Mouse (Mus musculus) kidney, adult 2 months (tissue): ENCODE data around the gene Aanat.

ENCODE experiments used
- CTCF ChIP-seq: fragments of 200-500 bp; conservative IDR thresholded peaks from 2 replicates; pipeline ENCODE4 v1.5.1; 2011; ENCODE audit warnings: low read depth, mild to moderate bottlenecking, control low read depth, low read length, moderate library complexity, mixed read lengths; ENCODE audit not compliant: insufficient read depth, insufficient read length
- POLR2A ChIP-seq: fragments of 200-500 bp; IDR thresholded peaks from one replicate; pipeline ENCODE4 v1.6.1; 2011; ENCODE audit warnings: low read depth, low read length, control low read depth

GRCm38 (mm10) chr11:116641731-116642130 lies 55.5 kb downstream of the Aanat start:
- TF ChIP-seq CTCF (no peak), POLR2A (no peak)
